Mouse (Mus musculus) liver, postnatal 0 days (tissue): ENCODE data around the gene Scgb3a1. TPM values are rescaled to one million over a fixed set of nuclear protein-coding genes. Genes with fewer than 3 reads are reported as not detected.

Experiments
- ATAC-seq: fragments of 200-750 bp; cut with Nextera tagmentation; 2 replicates; pipeline ENCODE4 v1.8.0; 2017; ENCODE audit warnings: mild to moderate bottlenecking, moderate library complexity
- DNase-seq: peaks from one replicate; pipeline ENCODE4 v3.0.0-alpha.2; 2016
- H3K27ac ChIP-seq: fragments of 300-500 bp; sonication (generic); 2 replicates; pipeline ENCODE4 v1.5.1; 2014; ENCODE audit warnings: antibody characterized with exemption, moderate library complexity, mild to moderate bottlenecking, low read depth
- H3K27me3 ChIP-seq: fragments of 300-500 bp; sonication (generic); 2 replicates; pipeline ENCODE4 v1.6.1; 2014; ENCODE audit warnings: low read length, control low read depth, mixed read lengths; ENCODE audit not compliant: insufficient read depth
- H3K36me3 ChIP-seq: fragments of 300-500 bp; sonication (generic); replicated peaks from 2 replicates; pipeline ENCODE4 v1.6.1; 2014; ENCODE audit warnings: mild to moderate bottlenecking, control low read depth, low read length, moderate library complexity, mixed read lengths; ENCODE audit not compliant: insufficient read depth
- H3K4me1 ChIP-seq: fragments of 300-500 bp; sonication (generic); 2 replicates; pipeline ENCODE4 v1.6.1; 2014; ENCODE audit warnings: antibody characterized with exemption, mild to moderate bottlenecking, control low read depth; ENCODE audit not compliant: insufficient read depth
- H3K4me2 ChIP-seq: fragments of 300-500 bp; sonication (generic); 2 replicates; pipeline ENCODE4 v1.6.1; 2014; ENCODE audit warnings: low read depth, mild to moderate bottlenecking, low read length, moderate library complexity, mixed read lengths
- H3K4me3 ChIP-seq: fragments of 300-500 bp; sonication (generic); 2 replicates; pipeline ENCODE4 v1.5.1; 2014; ENCODE audit warnings: low read depth, low read length
- H3K9ac ChIP-seq: fragments of 300-500 bp; sonication (generic); replicated peaks from 2 replicates; pipeline ENCODE4 v1.6.1; 2014; ENCODE audit warnings: mild to moderate bottlenecking, moderate library complexity
- H3K9me3 ChIP-seq: fragments of 300-500 bp; sonication (generic); 2 replicates; pipeline ENCODE4 v1.6.1; 2016; ENCODE audit warnings: mild to moderate bottlenecking, control low read depth, low read length, mixed read lengths
- CTCF ChIP-seq: sonication (generic); IDR thresholded peaks from 2 replicates; pipeline ENCODE4 v1.5.1; 2016; ENCODE audit warnings: antibody characterized with exemption, low read depth
- EP300 ChIP-seq: IDR thresholded peaks from 2 replicates; pipeline ENCODE4 v1.6.1; 2016; ENCODE audit warnings: antibody characterized with exemption, low read depth, mild to moderate bottlenecking
- WGBS: fragments of 180-500 bp; shearing (Covaris S2); extraction: QIAGEN DNeasy Blood & Tissue Kit; methylation state at CpG from one replicate; pipeline ENCODE4 v1.1.7; 2014; ENCODE audit not compliant: insufficient replicate concordance; 5-methylcytosine and 5-hydroxymethylcytosine counted together
- polyA plus RNA-seq: library from polyadenylated mRNA; unstranded; fragments of >200 nt; fragmentation: Nextera tagmentation; extraction: Ambion mirVana; gene quantifications from 2 replicates; pipeline ENCODE4 v1.2.1, GENCODE M21; 2015

Gene Scgb3a1
- polyA plus RNA-seq, result 0.25 and 0.33 TPM in 2 replicates

GRCm38 (mm10) chr11:49663310-49663709, at the start of gene Scgb3a1:
Gene Scgb3a1 (plus strand): TSS chr11:49663610.
- no peak within 1 kb of the TSS for H3K9ac ChIP-seq
- WGBS, result 51% methylated on average over 5 of the region's 5 CpGs
- no peaks in the 10 kb centered on the region for H3K27me3 ChIP-seq
- no peak within 1 kb of the TSS for H3K4me2 ChIP-seq
- no peak for DNase-seq
- no peaks in the 10 kb centered on the region for H3K9me3 ChIP-seq
- TF ChIP-seq CTCF, result no peak
- no peak for TF ChIP-seq EP300
- no peak for ATAC-seq
- no peak within 1 kb of the TSS for H3K4me3 ChIP-seq
- H3K27ac ChIP-seq, result no peak within 1 kb of the TSS
- peaks cover 12% of the 10 kb centered on the region for H3K4me1 ChIP-seq
- no peaks in the 10 kb centered on the region for H3K36me3 ChIP-seq

- H3K27ac ChIP-seq, result no peak overlapping the region
- TF ChIP-seq EP300, result peak; percentile 40; the same call in 1 of the 2 replicates
- no peak for TF ChIP-seq CTCF
- ATAC-seq (no peak), DNase-seq (no peak)
- 73% methylated on average over 10 of the region's 10 CpGs for WGBS
- H3K36me3 ChIP-seq, result no peaks in the 10 kb centered on the region
- H3K9ac ChIP-seq, result no peak overlapping the region
- no peak overlapping the region for H3K4me2 ChIP-seq
- H3K9me3 ChIP-seq, result no peaks in the 10 kb centered on the region
- H3K4me3 ChIP-seq, result no peak overlapping the region
- no peaks in the 10 kb centered on the region for H3K4me1 ChIP-seq
- no peaks in the 10 kb centered on the region for H3K27me3 ChIP-seq
Observed at GRCm38 (mm10) chr11:49615856-49616725, 47.3 kb upstream of the Scgb3a1 start.

GRCm38 (mm10) chr11:49618476-49618875, 44.9 kb upstream of the Scgb3a1 start:
- no peaks in the 10 kb centered on the region for H3K9me3 ChIP-seq
- no peaks in the 10 kb centered on the region for H3K4me1 ChIP-seq
- H3K4me3 ChIP-seq, result no peak overlapping the region
- H3K36me3 ChIP-seq, result no peaks in the 10 kb centered on the region
- peak; percentile 25 for ATAC-seq
- H3K27me3 ChIP-seq, result no peaks in the 10 kb centered on the region
- no peak for DNase-seq
- H3K4me2 ChIP-seq, result no peak overlapping the region
- H3K27ac ChIP-seq, result no peak overlapping the region
- TF ChIP-seq CTCF, result no peak
- 53% methylated on average over 8 of the region's 8 CpGs for WGBS
- H3K9ac ChIP-seq, result no peak overlapping the region

DNA sequence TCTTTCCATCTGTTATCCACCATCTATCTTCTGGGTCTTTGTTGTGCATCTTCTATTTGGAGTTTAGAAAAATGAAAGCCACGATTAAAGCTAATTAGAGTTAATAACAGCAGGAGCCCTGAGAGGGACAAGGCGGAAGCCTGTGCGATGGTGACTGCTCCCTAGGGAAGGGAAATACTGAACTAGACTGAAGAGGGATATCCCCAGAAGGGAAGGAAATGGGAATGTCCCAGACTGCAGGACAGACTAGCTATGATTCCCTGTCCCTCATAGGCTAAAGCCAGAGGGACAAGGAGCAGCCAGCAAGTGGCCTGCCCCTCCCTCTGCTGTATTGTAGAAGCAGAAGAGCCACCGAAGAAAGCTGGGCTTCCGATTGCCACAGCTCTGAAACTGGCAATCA, 41.5 kb upstream of the Scgb3a1 start:
- Histone ChIP-seq H3K4me1 (0 out of 2 replicates have a peak, but pooled peaks cover 3% of the 10 kb centered on the region), H3K4me2 (no peak overlapping the region), H3K36me3 (no peaks in the 10 kb centered on the region), H3K9ac (no peak overlapping the region), H3K27ac (no peak overlapping the region), H3K27me3 (no peaks in the 10 kb centered on the region), H3K9me3 (no peaks in the 10 kb centered on the region), H3K4me3 (no peak overlapping the region)
- no peak for DNase-seq
- no peak for ATAC-seq
- TF ChIP-seq CTCF, result no peak
- no peak for TF ChIP-seq EP300
- 70% methylated on average over 5 of the region's 5 CpGs for WGBS

DNA sequence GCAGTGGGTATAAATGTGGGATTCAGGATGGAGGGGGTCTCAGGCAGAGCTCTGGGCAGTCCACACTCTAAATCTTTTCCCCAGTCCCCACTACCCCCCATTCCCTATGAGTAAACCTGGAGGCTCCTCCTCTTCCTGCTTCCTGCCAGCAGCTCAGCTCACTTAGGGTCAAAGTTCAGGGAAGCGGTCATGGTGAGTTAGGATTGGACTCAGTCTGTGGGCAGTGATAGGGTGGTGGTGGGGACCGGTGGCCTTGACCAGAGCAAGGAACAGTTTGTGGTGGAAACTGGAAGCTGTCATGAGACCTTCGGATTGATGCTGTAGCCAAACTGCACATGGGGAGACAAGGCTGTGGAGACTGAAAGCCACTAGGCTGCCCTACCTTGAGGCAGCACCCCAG, 39.3 kb upstream of the Scgb3a1 start:
- H3K36me3 ChIP-seq, result no peaks in the 10 kb centered on the region
- no peak overlapping the region for H3K4me2 ChIP-seq
- no peaks in the 10 kb centered on the region for H3K9me3 ChIP-seq
- no peak overlapping the region for H3K9ac ChIP-seq
- DNase-seq (no peak), ATAC-seq (peak; percentile 68)
- 0 out of 2 replicates have a peak, but pooled peaks cover 3% of the 10 kb centered on the region for H3K4me1 ChIP-seq
- TF ChIP-seq CTCF, result no peak
- no peak for TF ChIP-seq EP300
- WGBS, result 67% methylated on average over 3 of the region's 3 CpGs
- H3K4me3 ChIP-seq, result no peak overlapping the region
- no peaks in the 10 kb centered on the region for H3K27me3 ChIP-seq
- no peak overlapping the region for H3K27ac ChIP-seq

GRCm38 (mm10) chr11:49625863-49626262, 37.5 kb upstream of the Scgb3a1 start:
- 0 out of 2 replicates have a peak, but pooled peaks cover 3% of the 10 kb centered on the region for H3K4me1 ChIP-seq
- ATAC-seq (no peak), DNase-seq (no peak)
- no peak overlapping the region for H3K4me2 ChIP-seq
- WGBS, result 64% methylated on average over 15 of the region's 15 CpGs
- no peaks in the 10 kb centered on the region for H3K36me3 ChIP-seq
- H3K27me3 ChIP-seq, result no peaks in the 10 kb centered on the region
- H3K9me3 ChIP-seq, result no peaks in the 10 kb centered on the region
- H3K9ac ChIP-seq, result no peak overlapping the region
- TF ChIP-seq CTCF, result peak; percentile 38
- TF ChIP-seq EP300, result no peak
- no peak overlapping the region for H3K4me3 ChIP-seq
- H3K27ac ChIP-seq, result no peak overlapping the region
